Mouse (Mus musculus) kidney, postnatal 10 days (tissue): Measurements from ENCODE around the gene Nr2e1.

Source experiments
- DNase-seq: peaks from one replicate; pipeline ENCODE4 v3.0.0; 2021; ENCODE audit warnings: mixed read lengths

Nr2e1 gene

GRCm38 (mm10) chr10:42583157-42583872 lies at the start of gene Nr2e1, which contains the start of gene Ostm1:
Gene Nr2e1 (minus strand): TSS chr10:42583632.
Gene Ostm1 (plus strand): TSS chr10:42583822.
- peak; percentile 23 for DNase-seq

DNA sequence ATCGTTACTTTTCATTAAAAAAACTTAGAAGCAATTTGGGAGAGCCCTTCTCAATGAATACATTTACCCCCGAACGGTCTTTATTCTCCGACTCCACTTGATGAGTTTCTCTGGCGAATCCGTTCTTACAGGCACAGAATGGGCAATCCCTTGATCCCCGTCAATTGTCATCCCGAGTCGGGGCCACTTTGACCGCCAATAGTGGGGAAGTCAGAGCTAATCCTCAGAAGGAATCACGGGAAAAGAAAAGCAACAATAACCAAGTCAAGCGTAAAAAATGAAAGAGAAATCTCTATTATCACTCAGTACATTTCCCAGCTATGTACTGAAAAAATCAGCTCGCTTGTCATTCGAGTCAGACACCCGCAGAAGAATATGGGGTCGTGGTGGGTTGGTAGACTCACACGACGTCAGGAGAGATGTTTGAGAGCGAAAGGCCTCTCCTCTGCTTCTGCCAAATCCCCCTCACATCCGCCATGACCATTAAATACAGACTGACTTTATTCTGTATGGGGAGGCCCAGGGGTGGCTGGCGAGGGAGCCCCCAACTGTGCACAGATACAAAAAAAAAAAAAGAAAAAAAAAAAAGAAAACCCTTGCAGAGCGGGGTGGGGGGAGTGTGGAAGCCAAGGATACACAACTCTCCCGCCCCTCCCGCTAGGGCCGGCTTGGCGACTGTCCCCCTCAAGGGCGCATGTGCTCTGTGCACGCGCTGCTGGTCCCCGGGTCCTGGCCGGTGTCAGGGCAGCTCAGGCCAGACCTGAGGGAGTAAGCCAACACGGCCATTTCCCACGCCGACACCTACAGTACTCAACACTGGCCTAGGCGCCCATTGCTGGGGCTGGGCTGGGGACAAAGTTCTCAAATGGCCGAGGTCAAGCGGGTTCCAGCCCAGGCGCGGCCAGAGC lies 49.3 kb upstream of the Nr2e1 start:
- DNase-seq: peak; percentile 21

DNA sequence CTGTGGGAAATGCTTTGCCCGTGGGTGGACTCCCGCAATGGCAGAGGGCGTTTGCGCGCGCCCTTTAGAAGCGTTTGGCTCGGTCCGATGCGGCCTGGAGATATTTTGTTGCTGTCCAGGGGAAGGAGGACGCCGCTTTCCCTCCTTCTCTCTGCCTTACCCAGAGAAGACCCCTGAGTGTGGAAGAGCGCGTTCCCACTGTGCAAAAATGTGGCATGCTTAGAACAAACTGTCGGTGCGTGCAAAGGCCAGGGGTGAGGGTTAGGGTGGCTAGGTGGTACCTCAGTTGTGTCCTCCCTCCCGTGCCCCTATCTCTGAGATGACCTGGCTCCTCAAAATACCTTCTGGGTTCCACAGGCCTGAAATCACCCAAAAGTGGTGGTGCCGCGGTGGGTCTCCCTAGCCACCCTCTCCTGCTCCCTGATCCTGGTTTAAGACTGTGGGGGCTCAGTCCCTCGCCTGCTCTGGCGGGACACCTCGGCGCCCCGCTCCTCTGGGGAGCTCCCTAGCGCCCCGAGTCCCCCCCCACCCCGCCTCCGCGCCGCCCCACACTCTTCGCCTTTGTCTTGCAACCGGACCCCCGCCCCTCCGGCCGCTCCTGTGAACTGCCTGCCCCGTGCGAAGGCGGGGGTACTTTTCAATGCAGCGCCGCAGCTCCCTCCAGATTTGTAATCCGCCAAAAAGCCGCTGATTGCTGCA lies 48.5 kb upstream of the Nr2e1 start:
- peak; percentile 11 for DNase-seq

DNA sequence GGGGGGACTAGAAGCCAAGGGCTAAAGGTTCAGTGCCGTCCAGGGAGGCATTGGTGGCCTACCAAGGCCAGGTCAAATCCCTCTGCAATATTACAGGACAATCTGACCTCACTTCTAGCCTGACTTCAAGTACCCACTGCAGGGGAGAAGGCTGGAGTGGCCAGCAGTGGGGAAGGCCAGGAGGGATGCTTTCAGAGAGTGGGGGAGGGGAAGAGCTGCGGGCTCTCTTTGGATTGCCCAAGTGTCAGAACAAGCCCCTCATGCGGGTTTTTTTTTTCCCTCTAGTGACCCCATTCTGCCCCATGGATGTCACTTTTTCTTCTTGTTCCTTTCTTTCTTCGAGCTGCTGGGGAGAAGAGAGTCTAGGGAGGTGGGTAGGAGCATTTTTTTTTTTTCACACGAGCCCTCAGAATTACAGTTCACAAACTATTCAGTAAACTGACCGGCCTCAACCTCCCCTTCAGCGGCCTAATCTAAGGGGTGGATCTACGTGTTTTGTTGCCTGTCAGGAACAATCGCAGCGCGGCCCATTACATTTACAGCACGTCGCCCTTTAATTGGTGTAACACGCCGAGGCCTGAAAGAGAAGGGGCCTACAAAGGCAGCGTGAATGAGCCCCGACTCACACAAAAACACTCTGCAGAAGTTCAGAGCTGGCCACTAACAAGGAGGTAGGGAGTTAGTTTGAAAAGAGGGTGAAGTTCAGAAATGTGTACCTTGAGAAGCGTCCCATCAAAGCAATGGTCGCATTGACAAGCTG lies 47.3 kb upstream of the Nr2e1 start:
- DNase-seq: no peak

DNA sequence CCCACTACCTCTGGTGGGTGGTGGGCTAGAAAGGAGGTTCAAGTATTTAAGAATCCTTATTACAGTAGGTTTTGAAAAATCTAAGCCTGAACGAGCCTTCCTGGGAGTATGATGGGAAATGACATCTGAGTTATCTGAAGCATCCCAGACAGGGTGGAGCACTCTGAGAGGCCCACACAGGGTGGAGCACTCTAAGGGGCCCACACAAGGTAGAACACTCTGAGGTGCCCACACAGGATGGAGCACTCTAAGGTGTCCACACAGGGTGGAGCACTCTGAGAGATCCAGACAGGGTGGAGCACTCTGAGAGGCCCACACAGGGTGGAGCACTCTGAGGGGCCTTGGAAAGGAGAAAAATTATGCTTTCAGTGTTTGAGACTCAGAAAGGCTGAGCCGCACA lies 42.5 kb upstream of the Nr2e1 start:
- DNase-seq: no peak

GRCm38 (mm10) chr10:42618291-42618690 lies 34.9 kb upstream of the Nr2e1 start:
- DNase-seq: no peak

DNA sequence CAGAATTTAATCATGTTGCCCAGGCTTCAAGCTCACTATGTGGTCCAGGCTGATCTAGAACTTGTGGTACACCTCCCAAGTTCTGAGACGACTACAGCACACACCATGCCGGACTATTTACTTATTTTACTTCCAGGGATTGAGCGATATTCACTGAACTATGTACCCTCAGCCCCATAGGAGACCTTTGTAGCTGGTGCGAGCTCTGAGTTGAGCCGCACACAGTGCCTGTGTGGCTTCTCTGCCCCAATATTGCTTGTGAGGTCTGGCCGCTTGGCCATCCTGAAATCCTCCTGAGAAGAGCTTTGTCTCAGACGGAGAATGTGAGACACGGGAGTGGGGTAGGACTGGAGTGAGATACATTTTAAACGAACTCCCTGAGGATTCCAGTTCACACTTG lies 31.3 kb upstream of the Nr2e1 start:
- no peak for DNase-seq

DNA sequence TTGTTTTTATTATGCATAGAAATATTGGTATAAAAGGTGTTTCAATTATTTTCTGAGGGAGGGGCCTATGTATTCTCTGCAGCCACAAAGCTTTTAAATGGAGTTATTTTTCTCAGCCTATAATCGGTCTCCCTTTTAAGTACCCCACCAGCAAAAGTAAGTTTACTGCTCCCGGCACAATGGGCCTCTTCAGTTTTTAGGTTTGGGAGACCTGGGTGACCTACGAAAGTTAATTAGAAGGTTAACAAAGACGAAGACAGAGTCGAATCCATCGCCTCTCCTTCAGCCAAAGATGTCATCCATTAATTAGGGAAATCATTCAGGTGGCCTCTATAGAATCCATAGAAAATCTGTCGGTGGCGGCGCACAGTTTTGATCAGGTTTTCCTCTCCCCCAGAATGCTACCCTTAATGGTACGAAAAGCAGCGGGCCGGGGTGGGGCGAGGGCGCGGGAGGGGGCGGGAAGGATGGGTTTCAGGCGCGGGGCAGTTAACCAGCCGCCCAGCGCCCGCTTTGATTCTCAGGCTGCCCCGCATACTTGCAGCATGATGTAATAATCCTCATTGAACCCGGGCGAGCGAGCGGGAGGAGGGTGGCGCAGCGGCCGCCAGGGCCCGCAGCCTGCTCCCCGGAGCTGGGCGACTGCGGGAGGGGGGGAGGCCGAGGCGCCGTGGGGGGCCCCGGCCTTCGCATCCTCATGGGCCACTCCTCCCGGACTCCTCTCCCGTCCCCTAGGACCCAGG lies 30.4 kb upstream of the Nr2e1 start:
- DNase-seq: peak; percentile 33

DNA sequence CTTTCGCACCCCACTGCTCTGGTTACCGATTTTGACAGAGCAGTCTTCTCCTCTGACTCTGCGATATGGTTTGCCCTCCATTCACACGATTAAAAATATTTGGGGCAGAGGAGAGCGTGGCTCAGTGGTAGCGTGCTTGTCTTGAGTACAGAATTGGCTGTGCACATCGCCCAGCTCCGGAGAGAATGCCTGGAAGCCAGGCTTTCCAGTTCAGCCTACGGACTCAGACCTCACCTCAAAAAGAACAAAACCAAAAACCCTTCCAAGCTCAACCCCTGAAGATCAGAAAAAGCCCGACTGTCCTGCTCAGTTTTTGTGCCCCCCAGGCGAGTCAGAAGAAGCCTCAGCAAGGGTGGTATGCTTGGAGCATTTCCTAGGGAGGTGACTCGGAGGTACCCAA lies 29.6 kb upstream of the Nr2e1 start:
- DNase-seq: no peak

GRCm38 (mm10) chr10:42606757-42607156 lies 23.3 kb upstream of the Nr2e1 start:
- no peak for DNase-seq

- DNase-seq: no peak
These were observed 21.4 kb upstream of the Nr2e1 start for GRCm38 (mm10) chr10:42604874-42605273.

DNA sequence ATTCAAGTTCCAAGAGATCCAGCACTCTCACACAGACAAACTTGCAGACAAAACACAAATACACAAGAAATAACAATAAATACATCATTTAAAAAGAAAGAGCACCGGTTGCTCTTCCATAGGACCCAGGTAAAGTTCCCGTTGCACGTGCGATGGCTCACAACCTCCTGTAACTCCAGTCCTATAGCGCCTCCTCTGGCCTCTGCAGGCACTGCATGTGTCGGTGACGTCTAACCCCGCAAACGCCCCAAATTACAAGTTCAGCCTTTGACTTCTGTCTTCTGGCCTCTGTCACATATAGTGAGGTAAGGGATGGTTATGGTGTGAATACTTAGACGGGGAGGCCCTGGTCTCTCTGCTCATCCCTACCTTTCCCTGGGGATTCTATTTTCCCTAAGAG lies 18.1 kb upstream of the Nr2e1 start:
- DNase-seq: peak; percentile 29

- no peak for DNase-seq
These were observed 15.2 kb upstream of the Nr2e1 start for GRCm38 (mm10) chr10:42598615-42599014.

- no peak for DNase-seq
These were observed 9.8 kb upstream of the Nr2e1 start for GRCm38 (mm10) chr10:42593201-42593600.

DNA sequence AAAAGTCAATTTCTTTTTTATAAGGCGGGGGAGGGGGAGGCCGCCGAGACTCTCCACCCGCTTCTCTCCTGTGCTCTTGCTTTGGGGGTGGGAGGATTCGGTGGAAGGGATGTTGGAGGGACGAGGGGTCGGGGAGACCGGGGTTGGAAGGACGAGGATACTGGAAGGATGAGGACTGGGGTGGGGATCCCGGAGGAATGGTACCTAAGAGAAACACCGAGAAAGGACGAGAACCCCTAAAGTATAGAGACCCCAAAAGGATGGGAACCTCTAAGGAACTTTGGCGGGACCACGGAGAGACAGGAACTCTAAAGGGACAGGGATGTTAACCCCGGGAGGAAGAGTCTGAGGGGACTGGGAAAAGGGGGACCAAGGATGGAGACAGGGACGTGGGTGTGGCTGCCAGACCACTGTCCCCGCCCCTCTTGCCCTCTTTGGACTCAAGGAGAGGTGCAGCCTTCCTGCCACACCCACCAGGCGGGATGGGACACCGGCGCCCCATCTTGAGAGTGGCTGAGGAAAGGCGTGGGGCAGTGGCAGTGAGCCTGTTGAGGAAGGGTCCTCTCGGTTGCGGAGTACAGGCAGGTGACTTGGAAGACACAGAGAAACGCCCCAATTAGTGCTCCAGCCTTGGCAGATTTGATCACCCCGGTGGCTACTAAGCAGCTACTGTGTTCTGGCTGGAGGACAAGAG lies 8.7 kb upstream of the Nr2e1 start:
- no peak for DNase-seq

DNA sequence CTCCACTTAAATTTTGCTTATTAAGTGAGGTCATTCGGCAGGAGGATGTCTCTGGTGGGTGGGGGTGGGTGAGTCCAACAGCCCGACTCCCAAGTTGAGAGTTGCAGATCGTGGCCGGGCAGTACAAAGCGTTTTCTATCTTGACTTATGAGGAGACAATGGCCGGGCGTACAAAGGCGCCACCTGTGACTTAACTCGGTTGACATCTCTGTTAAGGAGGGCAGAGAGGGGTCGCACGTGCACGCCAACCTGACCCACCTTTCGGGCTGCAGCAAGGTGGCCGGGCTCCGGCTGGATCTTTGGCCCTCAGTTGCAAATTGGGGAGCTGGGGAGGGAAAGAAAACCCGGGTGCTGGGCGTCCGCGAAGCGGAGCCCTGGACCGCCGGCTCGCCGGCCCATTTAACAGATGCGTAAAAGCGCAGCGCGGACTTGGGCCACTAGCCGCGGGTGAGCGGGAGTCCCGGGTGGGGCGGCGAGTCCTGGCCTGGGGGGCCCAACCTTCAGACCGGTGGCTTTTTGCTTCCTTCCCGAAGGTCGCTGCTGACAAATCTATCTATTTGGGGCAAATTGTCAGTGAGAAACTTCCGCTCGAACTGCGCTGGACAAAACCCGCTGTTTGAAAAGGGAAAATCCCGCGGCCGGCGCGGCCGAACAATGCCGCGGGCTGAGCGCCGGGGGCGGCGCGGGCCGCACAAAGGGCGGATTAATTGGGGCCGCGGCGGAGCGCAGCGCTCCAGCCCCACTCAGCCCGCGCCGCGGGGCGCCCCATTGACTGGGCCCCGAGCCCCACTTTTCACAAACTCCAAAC lies 8.0 kb upstream of the Nr2e1 start:
- peak; percentile 23 for DNase-seq

- no peak for DNase-seq
These were observed 7.1 kb upstream of the Nr2e1 start for GRCm38 (mm10) chr10:42590261-42591184.

DNA sequence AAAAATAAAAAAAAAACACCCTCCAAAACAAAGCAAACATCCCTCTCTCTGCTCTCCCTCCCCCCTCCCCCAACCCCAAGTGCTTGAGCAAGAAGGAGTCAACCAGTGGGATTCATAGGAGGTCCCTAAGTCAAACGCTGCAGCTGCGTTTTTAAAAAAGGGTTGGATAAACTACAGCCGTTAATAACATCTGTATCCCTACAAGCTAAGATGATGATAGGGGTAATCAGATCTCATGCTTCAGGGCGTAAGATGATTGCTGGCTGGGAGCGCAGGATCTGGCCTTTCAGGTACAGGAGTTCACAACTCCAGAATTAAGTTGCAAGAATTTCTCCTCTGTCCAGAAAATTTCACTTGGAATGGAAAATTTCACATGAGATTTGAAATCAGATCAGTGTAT lies 6.1 kb upstream of the Nr2e1 start:
- DNase-seq: no peak
